Mouse (Mus musculus) cerebellum, adult 2 months (tissue): ENCODE data around the gene Capn5.

Experiments used
- CTCF ChIP-seq: fragments of 200-500 bp; IDR thresholded peaks from 2 replicates; pipeline ENCODE4 v1.5.1; 2011; ENCODE audit warnings: low read depth, mild to moderate bottlenecking, control low read depth, low read length, moderate library complexity, borderline replicate concordance; ENCODE audit not compliant: insufficient read depth
- POLR2A ChIP-seq: fragments of 200-500 bp; IDR thresholded peaks from 2 replicates; pipeline ENCODE4 v1.6.1; 2011; ENCODE audit warnings: low read length, control low read depth, borderline replicate concordance; ENCODE audit not compliant: insufficient read depth

- TF ChIP-seq POLR2A = no peak
- no peak for TF ChIP-seq CTCF
These were observed 32.1 kb downstream of the Capn5 start for GRCm38 (mm10) chr7:98145842-98146446.
